Mouse (Mus musculus) megakaryocyte, embryonic 14.5 days (primary cell): ENCODE results near the gene Nfat5.

Experiments
- FLI1 ChIP-seq: IDR thresholded peaks from 2 replicates; pipeline ENCODE4 v1.6.1; 2012; ENCODE audit warnings: low read length, inconsistent platforms, mixed read lengths
- GATA1 ChIP-seq: IDR thresholded peaks from 3 replicates; pipeline ENCODE4 v1.6.1; 2012; ENCODE audit warnings: mixed read lengths, low read length, inconsistent platforms, borderline replicate concordance

DNA sequence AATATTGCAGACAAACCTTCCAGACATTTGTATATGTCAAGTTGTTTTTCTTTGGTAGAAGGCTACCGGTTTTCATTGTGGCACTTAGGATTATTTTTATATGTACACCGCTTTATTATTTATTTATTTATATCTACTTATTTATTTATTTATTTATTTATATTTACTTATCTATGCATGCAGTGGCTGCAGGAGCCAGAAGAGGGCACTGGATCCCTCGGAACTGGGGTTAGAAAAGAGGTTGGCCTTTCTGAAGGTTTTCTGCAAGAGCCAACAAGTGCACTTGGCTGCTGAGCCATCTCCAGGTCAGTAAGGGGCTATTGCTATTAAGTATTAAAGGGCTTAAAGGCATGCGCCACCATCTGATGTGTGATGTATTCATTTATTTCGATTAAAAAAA, 94.6 kb downstream of the Nfat5 start:
- no peak for TF ChIP-seq GATA1
- TF ChIP-seq FLI1, result no peak
